Mouse (Mus musculus) neutrophil, adult 83 days (primary cell): ENCODE data around the gene Adgrg7. TPM values are rescaled to one million over a fixed set of nuclear protein-coding genes. Genes with fewer than 3 reads are reported as not detected.

Experiments
- total RNA-seq, 2 experiments: library from RNA; stranded (reverse); gene quantifications; one replicate each; pipeline ENCODE4 v1.2.4; 2023

The Adgrg7 gene
- 1 to 10 TPM; 1.2 to 2.3 TPM for total RNA-seq

GRCm38 (mm10) chr16:56795481-56796139 is at the start of gene Adgrg7:
TSS of gene Adgrg7 (minus strand) at chr16:56795855.

GRCm38 (mm10) chr16:56717224-56718200 is 78.1 kb downstream of the Adgrg7 start, which contains the start of gene Tfg:
TSS of gene Tfg (minus strand) at chr16:56717450.

Other genes starting within 250 kb of the Adgrg7 start
- gene Tfg, start 78.4 kb downstream of the Adgrg7 start, total RNA-seq: 10 to 100 TPM; 32.2 to 33.2 TPM
- not detected for gene Tmem45a, start 90.3 kb upstream of the Adgrg7 start, total RNA-seq
- not detected for gene Lnp1, start 132.2 kb upstream of the Adgrg7 start, total RNA-seq